Mouse (Mus musculus) CH12.LX (cell line): ENCODE measurements around the gene Pakap. TPM values are rescaled to one million over a fixed set of nuclear protein-coding genes. Genes with fewer than 3 reads are reported as not detected.

Experiments used
- DNase-seq: peaks from one replicate; pipeline ENCODE4 v3.0.0-alpha.2; 2013; ENCODE audit errors: extremely low read depth
- H3K27ac ChIP-seq: 2 replicates; pipeline ENCODE4 v1.5.1; 2012; ENCODE audit warnings: low read depth, mild to moderate bottlenecking, control low read depth, moderate library complexity; ENCODE audit not compliant: insufficient read depth
- H3K27me3 ChIP-seq: replicated peaks from 2 replicates; pipeline ENCODE3; 2012; ENCODE audit warnings: inconsistent platforms
- H3K36me3 ChIP-seq, 2 experiments: replicated peaks in 1 of 2; 2 replicates each; pipeline versions ENCODE3 to v1.6.1; 2012; ENCODE audit warnings: inconsistent platforms in 1 of 2, low read length in 1 of 2, mild to moderate bottlenecking in 1 of 2, mixed read lengths in 1 of 2, moderate library complexity in 1 of 2; ENCODE audit not compliant: control insufficient read depth in 1 of 2, insufficient read depth in 1 of 2
- H3K4me1 ChIP-seq, 2 experiments: 2 replicates each; pipeline ENCODE4 v1.6.1; 2012; ENCODE audit warnings: inconsistent platforms in 1 of 2, moderate library complexity in 1 of 2; ENCODE audit not compliant: insufficient read depth in 2 of 2, control insufficient read depth in 1 of 2
- H3K4me2 ChIP-seq: 2 replicates; pipeline ENCODE4 v1.6.1; 2012; ENCODE audit warnings: low read depth, mild to moderate bottlenecking, control low read depth; ENCODE audit not compliant: poor library complexity, insufficient read depth, severe bottlenecking
- H3K4me3 ChIP-seq, 3 experiments: fragments of 150-350 bp in 1 of 3; sonication (generic) in 1 of 3; replicated peaks in 1 of 3; 2 replicates each; pipeline versions ENCODE3 to v1.5.1; 2011 to 2012; ENCODE audit warnings: low read depth in 2 of 3, low read length in 2 of 3, mild to moderate bottlenecking in 2 of 3, moderate library complexity in 2 of 3, control low read depth in 1 of 3, improper control_type of control experiment in 1 of 3, inconsistent platforms in 1 of 3, mixed read lengths in 1 of 3; ENCODE audit not compliant: poor library complexity in 1 of 3
- H3K79me2 ChIP-seq: replicated peaks from 2 replicates; pipeline ENCODE4 v1.6.1; 2012; ENCODE audit warnings: mild to moderate bottlenecking, moderate library complexity; ENCODE audit not compliant: control insufficient read depth, poor library complexity, insufficient read depth, severe bottlenecking; ENCODE audit errors: extremely low read depth
- H3K9ac ChIP-seq: 2 replicates; pipeline ENCODE4 v1.6.1; 2012; ENCODE audit warnings: low read depth, mild to moderate bottlenecking, control low read depth, moderate library complexity; ENCODE audit not compliant: insufficient read depth
- H3K9me3 ChIP-seq: replicated peaks from 2 replicates; pipeline ENCODE3; 2012; ENCODE audit warnings: low read length, inconsistent platforms, mixed read lengths
- BHLHE40 ChIP-seq: IDR thresholded peaks from 2 replicates; pipeline ENCODE4 v1.6.1; 2011; ENCODE audit warnings: mild to moderate bottlenecking, low read depth, low read length, improper control_type of control experiment
- CTCF ChIP-seq, 2 experiments: IDR thresholded peaks in 1 of 2; conservative IDR thresholded peaks in 1 of 2; 2 replicates each; pipeline ENCODE4 v1.5.1; 2011 to 2012; ENCODE audit warnings: low read depth in 2 of 2, low read length in 2 of 2, improper control_type of control experiment in 1 of 2, inconsistent platforms in 1 of 2, mild to moderate bottlenecking in 1 of 2, moderate library complexity in 1 of 2
- ELF1 ChIP-seq: IDR thresholded peaks from 2 replicates; pipeline ENCODE4 v1.6.1; 2014; ENCODE audit warnings: low read depth, mild to moderate bottlenecking, inconsistent platforms, low read length, improper control_type of control experiment
- EP300 ChIP-seq: IDR thresholded peaks from 2 replicates; pipeline ENCODE4 v1.6.1; 2011; ENCODE audit warnings: low read length, improper control_type of control experiment
- ETS1 ChIP-seq: conservative IDR thresholded peaks from 2 replicates; pipeline ENCODE4 v1.6.1; 2012; ENCODE audit warnings: low read depth, mild to moderate bottlenecking, inconsistent platforms, low read length, improper control_type of control experiment, moderate library complexity
- JUND ChIP-seq: conservative IDR thresholded peaks from 2 replicates; pipeline ENCODE4 v1.6.1; 2011; ENCODE audit warnings: low read depth, low read length, improper control_type of control experiment
- MAFK ChIP-seq: IDR thresholded peaks from 2 replicates; pipeline ENCODE4 v1.6.1; 2011; ENCODE audit warnings: low read length, improper control_type of control experiment; ENCODE audit not compliant: insufficient replicate concordance
- MAX ChIP-seq: IDR thresholded peaks from 2 replicates; pipeline ENCODE4 v1.6.1; 2011; ENCODE audit warnings: low read length, improper control_type of control experiment
- MAZ ChIP-seq: IDR thresholded peaks from 2 replicates; pipeline ENCODE4 v1.6.1; 2012; ENCODE audit warnings: low read depth, mild to moderate bottlenecking, inconsistent platforms, low read length, improper control_type of control experiment, moderate library complexity
- MEF2A ChIP-seq: IDR thresholded peaks from 2 replicates; pipeline ENCODE4 v1.6.1; 2014; ENCODE audit warnings: low read depth, mild to moderate bottlenecking, inconsistent platforms, low read length, improper control_type of control experiment, borderline replicate concordance
- NRF1 ChIP-seq: IDR thresholded peaks from 2 replicates; pipeline ENCODE4 v1.6.1; 2014; ENCODE audit warnings: low read depth, mild to moderate bottlenecking, inconsistent platforms, low read length, improper control_type of control experiment, moderate library complexity
- PAX5 ChIP-seq: IDR thresholded peaks from 2 replicates; pipeline ENCODE4 v1.6.1; 2012; ENCODE audit warnings: low read length, inconsistent platforms, mixed read lengths
- POLR2A ChIP-seq: IDR thresholded peaks from 2 replicates; pipeline ENCODE4 v1.6.1; 2011; ENCODE audit warnings: low read depth, mild to moderate bottlenecking, improper control_type of control experiment, low read length
- POLR2AphosphoS2 ChIP-seq: IDR thresholded peaks from 2 replicates; pipeline ENCODE4 v1.6.1; 2011; ENCODE audit warnings: low read depth, low read length, improper control_type of control experiment
- RAD21 ChIP-seq: IDR thresholded peaks from 2 replicates; pipeline ENCODE4 v1.6.1; 2011; ENCODE audit warnings: low read depth, mild to moderate bottlenecking, low read length, improper control_type of control experiment, moderate library complexity
- RCOR1 ChIP-seq: conservative IDR thresholded peaks from 2 replicates; pipeline ENCODE4 v1.6.1; 2012; ENCODE audit warnings: low read depth, mild to moderate bottlenecking, inconsistent platforms, low read length, improper control_type of control experiment
- TCF12 ChIP-seq: IDR thresholded peaks from 2 replicates; pipeline ENCODE4 v1.6.1; 2014; ENCODE audit warnings: low read depth, mild to moderate bottlenecking, inconsistent platforms, low read length, improper control_type of control experiment
- UBTF ChIP-seq: IDR thresholded peaks from 2 replicates; pipeline ENCODE4 v1.6.1; 2012; ENCODE audit warnings: low read depth, mild to moderate bottlenecking, inconsistent platforms, low read length, improper control_type of control experiment, moderate library complexity
- USF1 ChIP-seq: IDR thresholded peaks from 2 replicates; pipeline ENCODE4 v1.6.1; 2014; ENCODE audit warnings: low read depth, mild to moderate bottlenecking, inconsistent platforms, low read length, improper control_type of control experiment
- USF2 ChIP-seq: conservative IDR thresholded peaks from 2 replicates; pipeline ENCODE4 v1.6.1; 2011; ENCODE audit warnings: low read depth, low read length, improper control_type of control experiment
- ZC3H11A ChIP-seq: IDR thresholded peaks from 2 replicates; pipeline ENCODE4 v1.6.1; 2012; ENCODE audit warnings: low read depth, mild to moderate bottlenecking, inconsistent platforms, low read length, improper control_type of control experiment
- ZKSCAN1 ChIP-seq: IDR thresholded peaks from 2 replicates; pipeline ENCODE4 v1.6.1; 2012; ENCODE audit warnings: low read depth, inconsistent platforms, low read length, improper control_type of control experiment, borderline replicate concordance
- ZMIZ1 ChIP-seq: IDR thresholded peaks from 2 replicates; pipeline ENCODE4 v1.6.1; 2012; ENCODE audit warnings: low read depth, mild to moderate bottlenecking, inconsistent platforms, low read length, improper control_type of control experiment
- dilution Hi-C: fragments of 300-500 bp; cut with MboI; formaldehyde crosslinking; loops from 2 replicates; pipeline ENCODE4 v1.14.3; 2020; ENCODE audit warnings: low sequenced_read_pairs; ENCODE audit not compliant: extremely low pct_unique_long_range_greater_than_20kb, extremely low pct_ligation_motif_present
- in situ Hi-C: fragments of 300-500 bp; cut with MboI; formaldehyde crosslinking; loops from 3 replicates; pipeline ENCODE4 v1.14.3; 2019; ENCODE audit warnings: low sequenced_read_pairs, low pct_ligation_motif_present, low pct_unique_long_range_greater_than_20kb, mixed read lengths
- polyA plus RNA-seq: library from polyadenylated mRNA; unstranded; fragments of >175 nt; gene quantifications from 2 replicates; pipeline ENCODE4 v1.2.1, GENCODE M21; 2012; ENCODE audit warnings: low read depth; ENCODE audit not compliant: insufficient read length
- total RNA-seq, 2 experiments: library from RNA; depleted of rRNA; stranded (reverse); fragments of 300-350 nt in 1 of 2; fragments of >200 nt in 1 of 2; gene quantifications; 2 replicates each; pipeline ENCODE4 v1.2.3; 2012 to 2014

Pakap gene
- total and polyA plus RNA-seq, 3 experiments = 0.08 to 0.14 TPM; not detected in 1

DNA sequence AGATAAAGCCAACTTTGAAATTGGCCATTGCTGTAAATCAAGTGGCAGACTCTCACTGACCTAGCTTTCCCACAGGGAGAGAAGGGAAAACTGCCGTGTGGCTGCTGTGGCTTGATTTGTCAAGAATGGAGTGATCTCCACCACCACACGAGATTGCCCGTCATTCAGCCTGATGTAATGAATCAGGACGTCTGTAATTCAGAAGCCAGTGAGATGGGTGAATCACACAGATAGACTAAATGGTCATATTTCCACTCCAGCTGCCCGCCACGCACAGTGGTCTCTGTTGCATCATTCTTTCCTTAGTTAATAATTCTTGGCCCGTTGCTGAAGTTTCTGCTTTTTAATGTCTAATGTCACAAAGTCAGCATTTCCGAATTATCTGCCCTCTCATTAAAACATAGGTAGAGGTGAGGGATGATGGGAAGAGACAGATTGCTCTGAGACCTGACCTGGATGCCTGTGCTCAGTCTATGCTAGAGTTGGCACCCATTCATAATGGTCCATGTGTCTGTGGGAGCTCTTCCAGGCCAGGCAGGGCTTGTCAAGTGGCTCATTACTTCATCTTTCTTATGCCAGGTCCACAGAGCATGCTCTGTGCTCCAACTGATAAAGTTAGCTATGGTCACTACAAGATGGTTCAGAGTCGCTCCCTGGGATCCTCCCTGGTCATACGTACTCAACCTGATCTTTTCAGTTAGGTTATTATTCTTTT lies 34.1 kb downstream of the Pakap start:
- no peaks in the 10 kb centered on the region for H3K79me2 ChIP-seq
- no peak overlapping the region for H3K4me2 ChIP-seq
- no peaks in the 10 kb centered on the region for H3K36me3 ChIP-seq
- in situ Hi-C loops (loop anchor here (25.0 kb wide), 1 partner anchor 140 kb away; no protein-coding TSS in a partner anchor), dilution Hi-C loops (no loop called here)
- DNase-seq = no peak
- peaks cover 3% of the 10 kb centered on the region for H3K27me3 ChIP-seq
- H3K9me3 ChIP-seq = no peaks in the 10 kb centered on the region
- H3K4me3 ChIP-seq = no peak overlapping the region
- no peaks in the 10 kb centered on the region for H3K4me1 ChIP-seq
- TF ChIP-seq RCOR1 = no peak
- TF ChIP-seq ZKSCAN1 = no peak
- no peak for TF ChIP-seq MAFK
- no peak for TF ChIP-seq POLR2AphosphoS2
- no peak for TF ChIP-seq UBTF
- TF ChIP-seq NRF1 = no peak
- no peak for TF ChIP-seq JUND
- TF ChIP-seq RAD21 = no peak
- TF ChIP-seq TCF12 = no peak
- no peak for TF ChIP-seq USF2
- no peak for TF ChIP-seq CTCF (conservative IDR thresholded peaks at IDR 0.05 in 1 of 2, IDR thresholded peaks at IDR 0.05 in 1 of 2; ENCODE audit: low read depth in 2 of 2, low read length in 2 of 2)
- no peak for TF ChIP-seq POLR2A
- TF ChIP-seq MAX = no peak
- TF ChIP-seq ZMIZ1 = no peak
- TF ChIP-seq MEF2A = no peak
- TF ChIP-seq ZC3H11A = no peak
- no peak for TF ChIP-seq ETS1
- TF ChIP-seq, all 38 proteins: peak for 0
- Histone ChIP-seq H3K27ac (no peak overlapping the region), H3K9ac (no peak overlapping the region)

DNA sequence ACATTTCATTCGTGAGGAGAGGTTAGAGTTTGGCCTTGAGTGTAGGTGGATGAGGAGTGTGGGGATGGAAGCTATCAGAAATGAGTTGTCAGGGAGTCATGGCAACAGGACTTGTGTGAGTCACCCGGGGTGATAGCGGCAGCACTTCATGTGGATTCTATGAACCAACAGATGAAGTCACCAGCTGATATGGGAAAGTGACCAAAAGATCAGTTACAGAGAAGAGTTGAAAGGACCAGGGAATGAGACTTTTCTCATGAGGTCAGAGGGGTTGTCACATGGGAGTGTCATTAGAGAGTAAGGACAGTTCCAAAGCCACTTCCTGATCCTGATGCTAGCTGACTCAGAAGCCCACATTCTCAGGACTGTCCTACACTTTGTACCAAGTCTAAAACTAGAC lies 38.3 kb downstream of the Pakap start:
- in situ Hi-C loops = loop anchor here (25.0 kb wide), 1 partner anchor 144 kb away; no protein-coding TSS in a partner anchor
- Histone ChIP-seq H3K9ac (no peak overlapping the region), H3K9me3 (no peaks in the 10 kb centered on the region), H3K27ac (no peak overlapping the region), H3K4me1 (no peaks in the 10 kb centered on the region), H3K27me3 (peaks cover 3% of the 10 kb centered on the region), H3K4me2 (no peak overlapping the region)
- TF ChIP-seq ZKSCAN1 = no peak
- TF ChIP-seq USF1 = no peak
- no peak for TF ChIP-seq USF2
- no peak for TF ChIP-seq PAX5
- no peak for TF ChIP-seq MAZ
- no peak for TF ChIP-seq UBTF
- no peak for TF ChIP-seq ETS1
- TF ChIP-seq ELF1 = no peak
- TF ChIP-seq POLR2AphosphoS2 = no peak
- no peak for TF ChIP-seq EP300
- no peak for TF ChIP-seq BHLHE40
- no peak for TF ChIP-seq NRF1
- TF ChIP-seq, all 38 proteins: peak for 0
- no peak overlapping the region for H3K4me3 ChIP-seq
- DNase-seq = no peak
- no peaks in the 10 kb centered on the region for H3K36me3 ChIP-seq
- dilution Hi-C loops = no loop called here
- H3K79me2 ChIP-seq = no peaks in the 10 kb centered on the region
